Comparison of ENCODE assay signal across 19 mouse cellular contexts in genomic region chr2:19319284-19319683, GRCm38 (mm10). TPM values are rescaled to one million over a fixed set of nuclear protein-coding genes. Genes with fewer than 3 reads are reported as not detected.
DNase-seq lines count a peak whose midpoint lies in the region; ATAC-seq and TF ChIP-seq lines count a peak whose summit lies in the region.
"Had no signal": no experiment of that assay in that cellular context is flagged by ENCODE, and none has a peak within 500 bp of the region (broad histone marks: within the 10 kb centered on the region; RNA-seq: fewer than 3 reads in every experiment).

No protein-coding gene starts in this region.

- no peak overlapping the region for H3K9ac ChIP-seq in MEL (ENCODE audit: control insufficient read depth, low read depth, low read length, poor library complexity, severe bottlenecking)
- H3K9ac ChIP-seq: embryonic facial prominence, embryonic 12.5 days; forebrain, embryonic 13.5 days; forebrain, embryonic 15.5 days; forebrain, postnatal 0 days had no signal

- TF ChIP-seq POLR2A in MEL (IDR thresholded peaks at IDR 0.05; ENCODE audit: control insufficient read depth in 1 of 2, insufficient read depth in 1 of 2, low read depth in 1 of 2, low read length in 2 of 2, poor library complexity in 1 of 2) = no peak

- peaks cover 0 to 13% of the 10 kb centered on the region in 2 experiments; a peak in 2 of 4 replicates for H3K36me3 ChIP-seq in MEL (ENCODE audit: control insufficient read depth in 1 of 2, insufficient read depth in 2 of 2, low read length in 2 of 2)
- H3K36me3 ChIP-seq: embryonic facial prominence, embryonic 10.5 days; embryonic facial prominence, embryonic 12.5 days; forebrain, embryonic 15.5 days had no signal

- TF ChIP-seq RAD21 in MEL (IDR thresholded peaks at IDR 0.05; ENCODE audit: low read depth, low read length) = no peak

- no peak for TF ChIP-seq CTCF in MEL (IDR thresholded peaks at IDR 0.05 in 2 of 3, conservative IDR thresholded peaks at IDR 0.05 in 1 of 3; ENCODE audit: control insufficient read depth in 1 of 3, insufficient read depth in 1 of 3, low read depth in 2 of 3, low read length in 3 of 3, poor library complexity in 1 of 3, severe bottlenecking in 1 of 3)

- H3K9me3 ChIP-seq in MEL (replicated peaks; ENCODE audit: insufficient read depth, low read length) = no peaks in the 10 kb centered on the region

- H3K79me2 ChIP-seq in MEL (ENCODE audit: control insufficient read depth, insufficient read depth, low read length, poor library complexity) = no peaks in the 10 kb centered on the region; the same call in 1 of the 2 replicates

- peaks cover 3 to 11% of the 10 kb centered on the region in 2 experiments; a peak in 3 of 4 replicates for H3K4me1 ChIP-seq in MEL (ENCODE audit: control insufficient read depth in 1 of 2, insufficient read depth in 2 of 2, low read length in 2 of 2)
- H3K4me1 ChIP-seq: embryonic facial prominence, embryonic 12.5 days; forebrain, embryonic 13.5 days; forebrain, embryonic 15.5 days had no signal

- DNase-seq in MEL (ENCODE audit: low read depth, low spot score) = peak; percentile 35
- peak; percentile 8 for DNase-seq in MEL-GATA-1-ER (ENCODE audit: extremely low read depth, low read depth)
- no peak for DNase-seq in lung, postnatal 14 days
- no peak for DNase-seq in embryo, embryonic 10 days (ENCODE audit: low spot score)
- DNase-seq: adrenal gland, adult 2 months; adrenal gland, postnatal 10 days; adrenal gland, postnatal 25 days; cerebellum, adult 11 months; cerebellum, adult 18-20 months; cerebellum, adult 8-10 months; cerebellum, adult 9-11 months; cerebellum, postnatal 14 days; cerebellum, postnatal 36 days; forebrain, postnatal 0 days had no signal

- TF ChIP-seq EP300 in MEL (IDR thresholded peaks at IDR 0.05; ENCODE audit: low read depth in 1 of 2, low read length in 2 of 2) = peak; percentile 26 to 43; a peak in 2 of 4 replicates

- H3K4me3 ChIP-seq in MEL (ENCODE audit: control insufficient read depth in 1 of 2, insufficient read depth in 1 of 2, low read depth in 2 of 2, low read length in 2 of 2) = no peak overlapping the region
- H3K4me3 ChIP-seq: embryonic facial prominence, embryonic 10.5 days; embryonic facial prominence, embryonic 12.5 days; forebrain, embryonic 13.5 days; forebrain, embryonic 15.5 days had no signal

- H3K27ac ChIP-seq in MEL (ENCODE audit: control insufficient read depth, low read depth, low read length) = no peak overlapping the region
- H3K27ac ChIP-seq: embryonic facial prominence, embryonic 10.5 days; embryonic facial prominence, embryonic 12.5 days; forebrain, embryonic 13.5 days; forebrain, embryonic 15.5 days had no signal

- H3K27me3 ChIP-seq in MEL (ENCODE audit: control insufficient read depth in 1 of 2, insufficient read depth in 2 of 2, low read length in 2 of 2) = no peaks in the 10 kb centered on the region
- H3K27me3 ChIP-seq: embryonic facial prominence, embryonic 12.5 days; forebrain, embryonic 13.5 days; forebrain, embryonic 15.5 days had no signal

- ATAC-seq in megakaryocyte-erythroid progenitor cell, adult 5-6 weeks (replicated peaks; ENCODE audit: low FRiP score, low TSS enrichment, poor library complexity, severe bottlenecking) = peak; percentile 49; the same call in 1 of the 2 replicates
- ATAC-seq: forebrain, embryonic 13.5 days; forebrain, embryonic 15.5 days; forebrain, postnatal 0 days had no signal

TF ChIP-seq in MEL, 35 proteins besides CTCF, POLR2A, EP300 and RAD21:
- TF ChIP-seq TCF12 (IDR thresholded peaks at IDR 0.05; ENCODE audit: low read depth, low read length) (peak; percentile 36), ELF1 (IDR thresholded peaks at IDR 0.05; ENCODE audit: low read depth, low read length) (no peak), MYB (IDR thresholded peaks at IDR 0.05; ENCODE audit: low read depth, low read length) (no peak), ZC3H11A (IDR thresholded peaks at IDR 0.05; ENCODE audit: low read depth, low read length) (no peak), TAL1 (IDR thresholded peaks at IDR 0.05; ENCODE audit: low read length) (peak; percentile 58), ETS1 (IDR thresholded peaks at IDR 0.05; ENCODE audit: low read depth, low read length) (peak; percentile 53; the same call in 1 of the 2 replicates), KAT2A (conservative IDR thresholded peaks at IDR 0.05; ENCODE audit: low read depth, low read length) (no peak)

RNA-seq across cellular contexts. Expression of gene Msrb2, which starts 52.0 kb away (rescaled TPM):
- total RNA-seq in MEL (2012; rRNA removed) = 14.8 and 14.9 TPM in 2 replicates
- 10 to 100 TPM in 1 of 2 experiments, not detected in 1; 18.2 TPM for polyA plus RNA-seq in MEL (2012; ENCODE audit: insufficient read depth in 1 of 2, insufficient read length in 2 of 2, low read depth in 1 of 2, low replicate concordance in 2 of 2, missing spikeins in 1 of 2)
- total RNA-seq in megakaryocyte-erythroid progenitor cell, adult 5-6 weeks (2014; fragmentation: Nextera tagmentation) = 23.4 and 24.3 TPM in 2 replicates
- total RNA-seq in megakaryocyte-erythroid progenitor cell, adult 5-6 weeks (2017) = 12.1 and 34.6 TPM in 2 replicates

Comparison
In these comparisons a context has a peak if more than half of its experiments do, and no peak if none do; other contexts are left out.
1. DNase-seq: peak in MEL (single experiment) and MEL-GATA-1-ER (single experiment); none in lung, postnatal 14 days (single experiment) and embryo, embryonic 10 days (single experiment).